Mouse (Mus musculus) testis, postnatal 10 days (tissue): ENCODE measurements around the gene Hsf2bp.

Experiments
- DNase-seq: peaks from one replicate; pipeline ENCODE4 v3.0.0; 2021; ENCODE audit warnings: low spot score

Hsf2bp gene

GRCm38 (mm10) chr17:32031684-32032083 lies 4.5 kb downstream of the Hsf2bp start:
- DNase-seq, result no peak

DNA sequence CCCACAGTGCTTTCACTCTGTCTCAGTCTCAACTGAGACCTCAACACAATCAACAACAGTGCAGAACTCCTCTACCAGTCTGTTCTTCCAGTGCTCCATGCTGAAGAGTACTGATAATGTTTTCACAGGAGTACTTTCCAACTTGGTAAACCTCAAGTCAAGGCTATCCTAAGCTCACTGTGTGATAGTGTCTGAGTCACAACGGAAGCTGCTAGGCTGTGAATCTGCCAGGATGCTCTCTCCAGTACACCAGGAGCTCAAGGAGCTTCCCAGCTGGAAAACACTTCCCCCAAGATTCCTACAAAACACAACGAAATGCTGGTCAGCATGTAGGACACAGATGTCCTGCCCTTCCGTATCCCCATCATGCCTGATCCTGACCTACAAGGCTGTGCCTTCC lies 7.8 kb downstream of the Hsf2bp start:
- DNase-seq, result no peak

GRCm38 (mm10) chr17:32027666-32028065 lies 8.5 kb downstream of the Hsf2bp start:
- DNase-seq, result no peak

DNA sequence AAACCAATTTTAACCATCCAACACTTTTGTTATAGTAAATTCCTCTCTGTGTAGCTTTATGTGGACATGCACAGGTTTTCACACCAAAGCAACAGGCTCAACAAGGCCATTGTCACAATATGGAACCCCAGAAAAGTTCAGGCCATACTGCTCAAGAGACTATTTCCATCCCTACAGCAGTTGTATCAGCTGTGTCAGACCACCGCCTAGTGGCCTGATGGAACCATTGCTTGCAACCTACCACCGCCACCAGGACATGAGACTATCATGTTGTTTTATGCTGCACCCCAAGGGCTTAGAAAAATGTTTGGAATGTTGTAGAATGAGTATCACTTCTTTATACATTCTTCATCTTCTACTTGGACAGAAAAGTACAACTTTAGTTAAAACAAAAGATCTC lies 10.8 kb downstream of the Hsf2bp start:
- DNase-seq, result peak; percentile 71

DNA sequence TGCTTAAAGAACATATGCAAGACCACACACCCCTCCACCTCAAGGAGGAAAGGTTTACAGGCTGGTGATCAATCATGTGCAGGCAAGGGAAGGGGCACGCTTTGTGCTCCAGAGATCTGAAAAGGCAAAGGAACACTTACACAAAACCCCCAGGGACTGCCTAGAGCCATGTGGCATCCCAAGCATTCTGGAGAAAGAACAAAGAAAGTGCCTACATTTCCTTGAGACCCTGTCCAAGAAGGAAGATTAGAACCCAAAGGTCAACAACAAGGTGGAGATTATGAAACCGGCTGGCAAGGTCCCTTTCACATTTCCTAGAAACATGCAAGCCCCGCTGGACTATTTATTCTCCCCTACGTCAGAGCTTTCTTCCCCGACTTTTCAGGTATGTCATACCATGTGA lies 11.5 kb downstream of the Hsf2bp start:
- no peak for DNase-seq

GRCm38 (mm10) chr17:32023088-32023487 lies 13.1 kb downstream of the Hsf2bp start:
- no peak for DNase-seq

GRCm38 (mm10) chr17:32022551-32022950 lies 13.6 kb downstream of the Hsf2bp start:
- no peak for DNase-seq

DNA sequence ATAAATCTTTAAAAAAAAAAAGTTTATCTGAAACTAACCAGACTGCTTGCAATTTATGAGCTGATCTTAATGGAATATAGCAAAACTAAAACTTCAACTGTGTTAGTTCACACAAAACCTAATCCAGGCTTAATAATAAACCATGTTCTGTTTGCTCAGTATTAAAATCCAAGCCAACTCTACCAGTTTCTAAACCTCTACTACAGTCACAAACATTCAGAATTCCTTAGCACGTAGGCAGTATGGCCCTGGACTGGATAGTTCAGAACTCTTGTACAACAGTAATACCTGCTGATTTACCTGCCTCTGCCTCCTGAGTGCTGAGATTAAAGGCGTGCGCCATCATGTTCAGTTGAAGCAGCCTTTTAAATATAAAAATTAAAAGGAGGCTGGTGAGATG lies 14.2 kb downstream of the Hsf2bp start:
- no peak for DNase-seq

GRCm38 (mm10) chr17:32018127-32018894 lies 17.8 kb downstream of the Hsf2bp start:
- DNase-seq, result no peak

- DNase-seq, result no peak
Observed at GRCm38 (mm10) chr17:32016481-32016880, 19.7 kb downstream of the Hsf2bp start.

GRCm38 (mm10) chr17:32013659-32014058 lies 22.5 kb downstream of the Hsf2bp start:
- no peak for DNase-seq

DNA sequence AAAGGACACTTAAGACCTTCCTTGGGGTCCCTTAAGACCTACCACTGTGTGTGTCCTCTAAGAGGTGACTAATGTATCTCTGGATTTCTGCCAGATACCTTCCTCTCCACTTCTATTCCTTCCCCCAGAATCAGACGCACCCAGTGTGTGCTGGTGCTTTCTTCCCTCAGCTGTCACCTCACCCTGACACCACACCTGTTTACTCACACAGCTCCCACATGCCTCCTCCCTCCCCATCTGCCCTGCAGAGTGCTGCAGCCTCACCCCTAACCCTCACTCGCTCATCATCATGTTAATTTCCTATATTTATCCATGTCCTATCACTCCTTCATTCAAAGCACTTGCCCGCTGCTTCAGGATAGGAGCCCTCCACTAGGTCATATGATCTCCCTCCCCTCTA lies 23.9 kb downstream of the Hsf2bp start:
- no peak for DNase-seq

GRCm38 (mm10) chr17:32011694-32012093 lies 24.5 kb downstream of the Hsf2bp start:
- no peak for DNase-seq

GRCm38 (mm10) chr17:32006800-32007199 lies 29.3 kb downstream of the Hsf2bp start:
- no peak for DNase-seq

DNA sequence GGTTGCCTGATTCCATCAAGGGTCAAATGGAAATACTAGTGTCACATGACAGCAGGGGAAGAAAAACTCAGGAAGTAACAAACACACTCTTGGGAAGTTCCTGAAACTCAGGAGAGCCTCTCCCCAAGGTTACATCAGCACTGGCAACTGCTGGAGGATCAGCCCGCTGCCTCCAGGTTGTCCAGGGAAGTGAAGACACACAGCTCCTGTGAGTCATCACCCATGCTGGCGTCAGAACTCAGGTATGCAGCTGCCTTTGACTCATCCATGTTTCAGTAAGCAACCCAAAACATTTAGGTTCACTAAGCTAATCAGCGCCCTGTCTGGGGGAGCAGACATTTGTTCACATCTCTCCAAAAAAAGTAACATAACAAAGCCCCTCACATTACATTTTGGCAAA lies 32.9 kb downstream of the Hsf2bp start:
- no peak for DNase-seq

GRCm38 (mm10) chr17:31998351-31998750 lies 37.8 kb downstream of the Hsf2bp start:
- no peak for DNase-seq

DNA sequence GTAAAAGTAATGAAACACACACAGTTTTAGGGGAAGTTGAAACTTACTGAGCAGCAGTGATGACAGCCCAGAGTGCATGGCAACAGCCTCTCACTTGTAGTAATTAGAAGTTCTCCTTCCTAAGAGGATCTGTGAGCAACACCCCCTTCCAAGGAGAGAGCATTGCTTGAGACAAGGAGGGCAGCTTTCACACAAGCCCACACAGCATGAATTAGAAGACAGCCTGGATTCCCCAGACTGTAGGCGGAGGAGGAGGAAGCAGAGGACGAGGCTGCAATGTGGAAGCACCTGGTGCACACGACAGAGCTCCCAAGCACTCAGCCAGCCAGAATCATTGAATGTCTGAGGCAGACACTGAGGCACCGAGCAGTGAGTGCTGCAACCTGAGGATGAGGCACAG lies 39.8 kb downstream of the Hsf2bp start:
- DNase-seq, result no peak

DNA sequence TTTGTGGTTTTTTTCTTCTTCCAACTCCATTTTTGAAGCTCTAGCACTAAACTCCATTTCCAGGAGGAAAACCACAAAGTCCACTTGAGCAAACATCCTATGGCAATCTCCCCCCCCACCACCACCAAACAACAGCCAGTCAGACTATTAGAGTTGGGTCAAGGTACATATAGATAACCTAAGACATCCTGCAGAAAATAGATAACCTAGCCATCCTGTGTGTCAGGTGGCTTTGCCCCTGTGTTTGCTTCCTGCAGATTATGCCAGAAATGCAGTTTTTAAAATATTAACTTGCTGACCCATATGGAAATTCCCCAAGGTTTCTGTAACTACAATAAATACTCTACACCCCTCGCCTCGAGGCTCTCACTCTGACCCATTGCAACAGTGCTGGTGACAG lies 40.4 kb downstream of the Hsf2bp start:
- no peak for DNase-seq

GRCm38 (mm10) chr17:31994132-31994531 lies 42.0 kb downstream of the Hsf2bp start:
- DNase-seq, result no peak

DNA sequence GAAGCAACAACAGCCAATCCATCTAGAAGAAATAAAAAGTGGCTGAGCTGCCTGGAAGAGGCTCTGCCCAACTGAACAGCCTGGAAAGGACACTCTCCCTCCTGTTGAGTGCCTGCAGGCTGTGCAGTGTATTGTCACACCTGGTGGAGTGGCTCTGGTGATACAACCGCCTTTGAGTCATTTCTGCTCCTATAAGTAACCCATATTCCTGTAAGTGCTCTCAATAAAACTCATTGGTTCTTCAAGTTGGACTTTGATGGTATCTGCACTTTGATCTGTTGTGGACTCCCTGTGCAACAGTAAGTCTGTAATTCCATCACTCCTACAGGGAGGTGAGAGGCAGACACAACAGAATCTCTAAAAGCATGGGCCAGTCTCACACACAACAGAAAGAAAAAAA lies 42.8 kb downstream of the Hsf2bp start:
- no peak for DNase-seq

- no peak for DNase-seq
Observed at GRCm38 (mm10) chr17:31992004-31992403, 44.1 kb downstream of the Hsf2bp start.

DNA sequence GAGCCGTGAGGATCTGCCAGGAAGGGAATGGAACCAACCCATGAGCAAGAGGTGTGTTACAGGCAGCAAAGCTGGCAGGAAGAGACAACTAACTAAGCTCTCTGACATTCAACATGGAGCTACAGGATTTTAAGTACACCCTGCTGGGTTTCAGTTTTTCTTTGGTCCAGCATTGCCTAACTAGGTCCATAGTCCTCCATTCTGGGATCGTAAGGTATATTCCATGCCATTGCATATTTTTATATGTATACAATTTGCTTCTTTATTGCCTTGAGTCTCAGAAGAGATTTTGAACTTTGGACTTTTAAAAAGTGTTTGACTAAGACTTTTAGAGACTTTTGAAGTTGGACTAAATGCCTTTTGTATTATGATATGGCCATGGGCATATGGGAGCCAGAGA lies 47.1 kb downstream of the Hsf2bp start:
- no peak for DNase-seq

GRCm38 (mm10) chr17:31986915-31987314 lies 49.2 kb downstream of the Hsf2bp start:
- DNase-seq, result no peak

DNA sequence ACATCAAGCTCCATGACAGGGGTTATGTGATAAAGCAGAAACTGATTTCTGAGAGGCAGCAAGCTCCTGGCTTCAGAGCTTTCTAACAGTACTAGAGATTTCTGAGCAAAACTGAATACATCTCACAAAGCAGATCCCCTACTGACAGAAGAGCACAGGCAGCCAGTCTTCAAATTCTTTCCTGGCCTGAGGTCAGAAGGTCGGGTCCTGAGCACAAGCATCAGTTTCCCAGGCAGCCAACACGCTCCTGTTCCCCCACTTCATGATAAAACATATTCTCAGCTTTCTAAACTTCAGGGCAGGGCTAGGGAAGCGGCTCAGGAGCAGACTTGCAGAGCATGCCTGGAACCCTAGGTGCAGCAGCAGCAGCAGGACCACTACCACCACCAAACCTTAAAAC lies 52.7 kb downstream of the Hsf2bp start:
- DNase-seq, result no peak
